Mouse (Mus musculus) CH12.LX (cell line): ENCODE results near the gene Ttyh3.

Experiments used
- CTCF ChIP-seq, 2 experiments: IDR thresholded peaks in 1 of 2; conservative IDR thresholded peaks in 1 of 2; 2 replicates each; pipeline ENCODE4 v1.5.1; 2011 to 2012; ENCODE audit warnings: low read depth in 2 of 2, low read length in 2 of 2, improper control_type of control experiment in 1 of 2, inconsistent platforms in 1 of 2, mild to moderate bottlenecking in 1 of 2, moderate library complexity in 1 of 2
- MXI1 ChIP-seq: IDR thresholded peaks from 2 replicates; pipeline ENCODE4 v1.6.1; 2011; ENCODE audit warnings: mild to moderate bottlenecking, low read depth, low read length, improper control_type of control experiment
- POLR2A ChIP-seq: IDR thresholded peaks from 2 replicates; pipeline ENCODE4 v1.6.1; 2011; ENCODE audit warnings: low read depth, mild to moderate bottlenecking, improper control_type of control experiment, low read length
- ZMIZ1 ChIP-seq: IDR thresholded peaks from 2 replicates; pipeline ENCODE4 v1.6.1; 2012; ENCODE audit warnings: low read depth, mild to moderate bottlenecking, inconsistent platforms, low read length, improper control_type of control experiment

- TF ChIP-seq CTCF (conservative IDR thresholded peaks at IDR 0.05 in 1 of 2, IDR thresholded peaks at IDR 0.05 in 1 of 2; ENCODE audit: low read depth in 2 of 2, low read length in 2 of 2): no peak
- TF ChIP-seq MXI1: no peak
- no peak for TF ChIP-seq POLR2A
- TF ChIP-seq ZMIZ1: no peak
Measured at GRCm38 (mm10) chr5:140610273-140611011, 38.4 kb downstream of the Ttyh3 start.
